ENCODE assay signal across 8 mouse cellular contexts in the genomic region with DNA sequence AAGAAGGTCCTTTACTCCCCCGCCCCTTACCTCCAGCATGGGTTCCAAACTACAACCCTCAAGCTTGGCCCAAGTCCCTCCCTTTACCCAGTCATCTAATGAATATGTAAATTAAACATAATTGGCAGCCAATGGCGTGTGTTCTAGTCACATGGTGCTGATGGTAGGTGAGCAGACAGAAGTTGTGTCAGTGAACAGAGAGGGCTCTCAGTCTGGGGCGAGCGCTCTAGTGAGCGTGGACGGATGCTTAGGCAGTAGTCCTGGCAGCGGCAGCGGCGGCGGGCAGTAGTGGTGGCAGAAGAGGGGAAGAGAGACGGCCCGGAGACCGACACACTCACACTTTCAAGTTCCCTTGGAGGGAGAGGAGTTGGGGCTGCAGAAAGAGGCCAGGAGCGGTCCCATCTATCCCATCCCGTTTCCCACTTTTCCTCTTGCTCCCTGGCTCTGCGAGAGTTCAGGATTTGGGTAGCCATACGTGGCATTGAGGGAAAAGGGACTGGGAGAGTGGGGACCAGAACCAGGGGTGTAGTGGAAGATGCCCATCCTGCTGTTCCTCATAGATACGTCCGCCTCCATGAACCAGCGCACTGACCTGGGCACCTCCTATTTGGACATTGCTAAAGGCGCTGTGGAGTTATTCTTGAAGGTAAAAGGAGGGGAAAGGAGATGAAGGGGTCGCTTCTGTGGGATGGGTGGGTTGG. TPM values are rescaled to one million over a fixed set of nuclear protein-coding genes. Genes with fewer than 3 reads are reported as not detected.
DNase-seq lines count a peak whose midpoint lies in the region; ATAC-seq and TF ChIP-seq lines count a peak whose summit lies in the region.

A gene (plus strand): TSS at position 187 of the 701 bp plus-strand sequence.

- no peak for TF ChIP-seq CTCF in gastrocnemius, adult 2 months (IDR thresholded peaks at IDR 0.05)
- TF ChIP-seq CTCF in hindbrain, postnatal 0 days (IDR thresholded peaks at IDR 0.05; ENCODE audit: low read depth) = no peak
- TF ChIP-seq CTCF in left cerebral cortex, adult 2 months (IDR thresholded peaks at IDR 0.05) = no peak

- peak within 1 kb of the TSS; percentile 93 for H3K27ac ChIP-seq in gastrocnemius, adult 2 months
- peak within 1 kb of the TSS; percentile 96 for H3K27ac ChIP-seq in hindbrain, postnatal 0 days
- H3K27ac ChIP-seq in left cerebral cortex, adult 2 months = peak within 1 kb of the TSS; percentile 94

- intact Hi-C loops in gastrocnemius, adult 2 months (cut with DNase I) = no loop called here
- intact Hi-C loops in left cerebral cortex, adult 2 months (cut with DNase I) = loop anchor here (2.0 to 10.0 kb wide), 2 partner anchors 34 to 140 kb away; a partner anchor contains a TSS

- H3K4me3 ChIP-seq in gastrocnemius, adult 2 months = peak within 1 kb of the TSS; percentile 88
- H3K4me3 ChIP-seq in hindbrain, postnatal 0 days (ENCODE audit: low read length) = peak within 1 kb of the TSS; percentile 55
- peak within 1 kb of the TSS; percentile 68 for H3K4me3 ChIP-seq in left cerebral cortex, adult 2 months

- ATAC-seq in hindbrain, postnatal 0 days = peak; percentile 85
- ATAC-seq in megakaryocyte, adult 5-6 weeks (ENCODE audit: poor library complexity, severe bottlenecking) = peak; percentile 72

- H3K4me2 ChIP-seq in hindbrain, postnatal 0 days (ENCODE audit: low read depth, low read length) = peak within 1 kb of the TSS; percentile 59

- H3K9ac ChIP-seq in hindbrain, postnatal 0 days (replicated peaks; ENCODE audit: low read length) = peak within 1 kb of the TSS; percentile 81

- H3K4me1 ChIP-seq in hindbrain, postnatal 0 days (ENCODE audit: insufficient read depth, low read length) = no peaks in the 10 kb centered on the region

- WGBS in hindbrain, postnatal 0 days = 33% methylated on average over 22 of the region's 22 CpGs

- H3K36me3 ChIP-seq in hindbrain, postnatal 0 days (ENCODE audit: insufficient read depth, low read length) = no peaks in the 10 kb centered on the region

- no peaks in the 10 kb centered on the region for H3K9me3 ChIP-seq in hindbrain, postnatal 0 days (ENCODE audit: low read length)

- H3K27me3 ChIP-seq in hindbrain, postnatal 0 days (ENCODE audit: insufficient read depth, low read length) = no peaks in the 10 kb centered on the region

- DNase-seq in WW6 (ENCODE audit: low read depth, low spot score) = peak; percentile 28
- DNase-seq in cerebellum, postnatal 4 days (ENCODE audit: low spot score in 2 of 2) = peak; percentile 31 to 48
- DNase-seq in gastrocnemius, adult 2 months = peak; percentile 77
- peak; percentile 86 for DNase-seq in hindbrain, postnatal 0 days (ENCODE audit: low spot score)
- peak; percentile 68 to 73 for DNase-seq in left cerebral cortex, adult 2 months (ENCODE audit: extremely low spot score in 1 of 2, low spot score in 2 of 2)
- DNase-seq in right cerebral cortex, adult 2 months (ENCODE audit: low spot score in 2 of 2) = peak; percentile 72 to 76
- DNase-seq in urinary bladder, postnatal 14 days (ENCODE audit: low spot score) = peak; percentile 69

RNA-seq across cellular contexts. Expression of the gene that starts here (rescaled TPM):
- total RNA-seq in gastrocnemius, adult 2 months (2021) = 1 to 10 TPM; 4.7 to 5.9 TPM
- 20.4 and 22.7 TPM in 2 replicates for total RNA-seq in hindbrain, postnatal 0 days (2014; rRNA removed)
- 13.2 and 15.9 TPM in 2 replicates for polyA plus RNA-seq in hindbrain, postnatal 0 days (2015; fragmentation: Nextera tagmentation; extraction: Ambion mirVana)
- total RNA-seq in left cerebral cortex, adult 2 months (2021) = 10 to 100 TPM; 35.1 to 40.5 TPM
- 155 and 175 TPM in 2 replicates for total RNA-seq in megakaryocyte, adult 5-6 weeks (2015)
- 106 and 114 TPM in 2 replicates for total RNA-seq in megakaryocyte, adult 5-6 weeks (2017)

Comparison
In these comparisons a context has a peak if more than half of its experiments do, and no peak if none do; other contexts are left out.
1. Peak in every context shown above with its lines: DNase-seq, ATAC-seq, H3K4me3 ChIP-seq and H3K27ac ChIP-seq.
2. DNase-seq: peak in every context shown above with its lines; median percentile 86 in hindbrain, postnatal 0 days; 77 in gastrocnemius, adult 2 months; 74 in right cerebral cortex, adult 2 months; 70 in left cerebral cortex, adult 2 months; 69 in urinary bladder, postnatal 14 days; 40 in cerebellum, postnatal 4 days; 28 in WW6.